Mouse (Mus musculus) stomach, adult 2 months (tissue): ENCODE measurements around the gene Olfr905. TPM values are rescaled to one million over a fixed set of nuclear protein-coding genes. Genes with fewer than 3 reads are reported as not detected.

Experiments used
- polyA plus RNA-seq: library from polyadenylated mRNA; depleted of rRNA; stranded (reverse); fragments of >200 nt; gene quantifications from 2 replicates; pipeline ENCODE4 v1.2.3, GENCODE M21; 2012; rRNA removed

Gene Olfr905
- not detected in 2 replicates for polyA plus RNA-seq

GRCm38 (mm10) chr9:38470807-38471206, at the start of gene Olfr905:
Gene Olfr905, plus strand, starts transcription at chr9:38471107.

GRCm38 (mm10) chr9:38429155-38429554, 41.8 kb upstream of the Olfr905 start, which contains the start of gene Olfr901:
Gene Olfr901, plus strand, starts transcription at chr9:38429455.

GRCm38 (mm10) chr9:38447352-38447751, 23.6 kb upstream of the Olfr905 start, which contains the start of gene Olfr902:
Gene Olfr902, plus strand, starts transcription at chr9:38447652.

GRCm38 (mm10) chr9:38462844-38463243, 8.1 kb upstream of the Olfr905 start, which contains the start of gene Olfr904:
Gene Olfr904, plus strand, starts transcription at chr9:38463144.

GRCm38 (mm10) chr9:38486785-38487184, 15.9 kb downstream of the Olfr905 start, which contains the start of gene Olfr906:
Gene Olfr906, plus strand, starts transcription at chr9:38487085.

GRCm38 (mm10) chr9:38495501-38495900, 24.6 kb downstream of the Olfr905 start, which contains the start of gene Olfr907:
Gene Olfr907, plus strand, starts transcription at chr9:38495801.

GRCm38 (mm10) chr9:38521280-38521679, 50.4 kb downstream of the Olfr905 start, which contains the start of gene Olfr911-ps1:
Gene Olfr911-ps1, plus strand, starts transcription at chr9:38521580.

Other genes with a start within 250 kb of the Olfr905 start
- gene Olfr143, start 218.3 kb upstream of the Olfr905 start, polyA plus RNA-seq: not detected in 2 replicates
- not detected in 2 replicates for gene Olfr895, start 203.3 kb upstream of the Olfr905 start, polyA plus RNA-seq
- gene Olfr896-ps1, start 180.0 kb upstream of the Olfr905 start, polyA plus RNA-seq: not detected in 2 replicates
- not detected in 2 replicates for gene Olfr25, start 142.0 kb upstream of the Olfr905 start, polyA plus RNA-seq
- not detected in 2 replicates for gene Olfr898, start 122.7 kb upstream of the Olfr905 start, polyA plus RNA-seq
- gene Olfr250, start 104.2 kb upstream of the Olfr905 start, polyA plus RNA-seq: not detected in 2 replicates
- gene Olfr251, start 94.0 kb upstream of the Olfr905 start, polyA plus RNA-seq: not detected in 2 replicates
- gene Olfr147, start 69.4 kb upstream of the Olfr905 start, polyA plus RNA-seq: not detected in 2 replicates
- not detected in 2 replicates for gene Olfr901, start 41.7 kb upstream of the Olfr905 start, polyA plus RNA-seq
- not detected in 2 replicates for gene Olfr902, start 23.5 kb upstream of the Olfr905 start, polyA plus RNA-seq
- gene Olfr904, start 8.0 kb upstream of the Olfr905 start, polyA plus RNA-seq: not detected in 2 replicates
- not detected in 2 replicates for gene Olfr906, start 16.0 kb downstream of the Olfr905 start, polyA plus RNA-seq
- gene Olfr907, start 24.7 kb downstream of the Olfr905 start, polyA plus RNA-seq: not detected in 2 replicates
- not detected in 2 replicates for gene Olfr911-ps1, start 50.5 kb downstream of the Olfr905 start, polyA plus RNA-seq
- gene Olfr910, start 66.7 kb downstream of the Olfr905 start, polyA plus RNA-seq: not detected in 2 replicates
- not detected in 2 replicates for gene Olfr912, start 109.1 kb downstream of the Olfr905 start, polyA plus RNA-seq
- not detected in 2 replicates for gene Olfr913, start 121.7 kb downstream of the Olfr905 start, polyA plus RNA-seq
- not detected in 2 replicates for gene Olfr914, start 134.0 kb downstream of the Olfr905 start, polyA plus RNA-seq
- gene Olfr916, start 188.8 kb downstream of the Olfr905 start, polyA plus RNA-seq: not detected in 2 replicates
- not detected in 2 replicates for gene Olfr917, start 194.7 kb downstream of the Olfr905 start, polyA plus RNA-seq
- gene Olfr918, start 203.5 kb downstream of the Olfr905 start, polyA plus RNA-seq: not detected in 2 replicates
- not detected in 2 replicates for gene Olfr919, start 232.6 kb downstream of the Olfr905 start, polyA plus RNA-seq
- gene Vwa5a, start 247.2 kb downstream of the Olfr905 start, polyA plus RNA-seq: 1.7 and 3.0 TPM in 2 replicates